Mouse (Mus musculus): ENCODE results near the gene Gm49369.

- no peak for TF ChIP-seq CTCF (IDR thresholded peaks at IDR 0.05; ENCODE audit: low read depth)
- TF ChIP-seq EP300 (IDR thresholded peaks at IDR 0.05; ENCODE audit: low read depth): no peak
These were observed 23.3 kb downstream of the Gm49369 start for GRCm38 (mm10) chr7:142359129-142359528.
